Mouse (Mus musculus): Measurements from ENCODE around the gene Abcc1.

Abcc1 gene

DNA sequence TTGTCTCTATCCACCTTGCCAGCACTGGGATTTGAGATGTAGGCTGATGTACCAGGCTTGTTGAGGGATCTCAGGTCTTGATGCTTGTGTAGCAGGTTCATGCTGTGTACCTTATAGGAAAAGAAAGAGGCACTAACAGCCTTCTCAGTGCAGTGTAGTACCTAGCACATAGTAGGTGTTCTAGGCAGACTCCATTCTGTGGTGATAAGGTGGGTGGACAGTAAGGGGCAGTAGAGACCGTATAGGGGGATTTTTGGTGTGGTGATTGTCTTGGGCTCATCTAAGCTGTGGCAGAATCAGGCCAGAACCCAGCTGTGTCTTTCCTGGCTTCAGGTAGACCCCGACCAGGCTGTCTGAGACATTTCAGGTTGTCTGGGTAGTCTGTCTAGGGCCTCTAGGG, 15.0 kb downstream of the Abcc1 start:
- no peak for DNase-seq (ENCODE audit: low spot score in 2 of 2)

- DNase-seq (ENCODE audit: low spot score in 2 of 2) = peak in 1 of 2 experiments; percentile 15
These were observed 16.0 kb downstream of the Abcc1 start for GRCm38 (mm10) chr16:14377321-14377720.

- no peak for DNase-seq (ENCODE audit: low spot score in 2 of 2)
These were observed 17.3 kb downstream of the Abcc1 start for GRCm38 (mm10) chr16:14378654-14379053.

- DNase-seq (ENCODE audit: low spot score in 2 of 2) = no peak
These were observed 18.5 kb downstream of the Abcc1 start for GRCm38 (mm10) chr16:14379888-14380287.

GRCm38 (mm10) chr16:14381061-14381665, 19.8 kb downstream of the Abcc1 start:
- no peak for DNase-seq (ENCODE audit: low spot score in 2 of 2)

GRCm38 (mm10) chr16:14399303-14399702, 37.9 kb downstream of the Abcc1 start:
- no peak for DNase-seq (ENCODE audit: low spot score in 2 of 2)

GRCm38 (mm10) chr16:14403507-14403906, 42.1 kb downstream of the Abcc1 start:
- no peak for DNase-seq (ENCODE audit: low spot score in 2 of 2)

- no peak for DNase-seq (ENCODE audit: low spot score in 2 of 2)
These were observed 44.3 kb downstream of the Abcc1 start for GRCm38 (mm10) chr16:14405636-14406035.

- no peak for DNase-seq (ENCODE audit: low spot score in 2 of 2)
These were observed 47.8 kb downstream of the Abcc1 start for GRCm38 (mm10) chr16:14409124-14409523.

GRCm38 (mm10) chr16:14409776-14410175, 48.4 kb downstream of the Abcc1 start:
- DNase-seq (ENCODE audit: low spot score in 2 of 2) = no peak

DNA sequence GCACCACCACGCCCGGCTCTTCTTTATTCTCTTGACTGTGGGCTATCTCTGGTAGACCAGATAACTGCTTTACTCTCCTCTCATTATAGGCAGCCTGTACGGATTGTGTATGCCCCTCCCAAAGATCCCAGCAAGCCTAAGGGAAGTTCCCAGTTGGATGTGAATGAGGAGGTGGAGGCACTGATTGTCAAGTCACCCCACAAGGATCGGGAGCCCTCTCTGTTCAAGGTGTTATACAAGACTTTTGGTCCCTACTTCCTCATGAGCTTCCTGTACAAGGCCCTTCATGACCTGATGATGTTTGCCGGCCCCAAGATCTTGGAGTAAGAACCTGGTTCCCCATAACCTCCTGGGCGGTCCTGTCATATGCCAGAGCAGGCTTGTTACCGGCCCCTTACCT, 49.3 kb downstream of the Abcc1 start:
- DNase-seq (ENCODE audit: low spot score in 2 of 2) = no peak

- no peak for DNase-seq (ENCODE audit: low spot score in 2 of 2)
These were observed 49.8 kb downstream of the Abcc1 start for GRCm38 (mm10) chr16:14411156-14411555.

DNA sequence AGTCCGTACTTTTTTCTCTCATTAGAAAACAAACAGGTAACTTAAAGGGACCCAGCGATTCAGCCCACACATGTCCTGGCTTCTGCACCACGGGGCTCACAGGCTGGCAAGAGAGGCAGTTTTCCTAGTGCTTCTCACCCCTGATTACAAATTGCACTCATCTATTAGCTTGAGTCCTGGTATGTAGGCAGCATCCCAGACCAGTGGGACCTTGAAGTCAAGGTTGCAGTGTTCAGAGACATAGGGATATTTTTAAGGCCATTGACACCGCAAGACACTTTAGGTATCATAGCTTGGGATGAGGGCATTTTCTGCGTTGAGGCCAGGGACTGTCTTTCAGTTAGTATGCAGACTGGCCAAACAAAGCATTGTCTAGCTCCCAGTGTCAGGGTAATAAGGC, 51.2 kb downstream of the Abcc1 start:
- DNase-seq (ENCODE audit: low spot score in 2 of 2) = no peak

DNA sequence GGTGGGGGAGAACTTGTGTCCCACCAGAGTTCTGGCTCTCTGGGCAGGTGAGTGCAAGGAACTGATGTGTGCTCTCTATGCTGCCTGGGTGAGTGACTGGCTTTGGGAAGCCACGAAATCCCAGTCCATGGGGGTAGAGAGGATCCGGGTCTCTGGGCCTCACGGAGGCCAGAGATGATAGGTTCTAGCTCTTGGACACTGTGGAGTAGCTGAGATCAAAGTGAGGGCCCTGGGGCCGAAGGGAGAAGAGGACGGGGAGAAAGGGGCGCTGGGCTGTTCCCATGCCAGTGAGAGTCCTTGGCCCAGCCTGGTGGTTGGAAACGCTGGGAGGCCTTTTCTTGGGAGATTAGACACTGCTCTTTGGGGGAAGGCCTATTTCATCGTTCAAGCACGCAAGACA, 53.8 kb downstream of the Abcc1 start:
- no peak for DNase-seq (ENCODE audit: low spot score in 2 of 2)

GRCm38 (mm10) chr16:14416957-14417618, 55.7 kb downstream of the Abcc1 start:
- no peak for DNase-seq (ENCODE audit: low spot score in 2 of 2)

GRCm38 (mm10) chr16:14420496-14421132, 59.3 kb downstream of the Abcc1 start:
- no peak for DNase-seq (ENCODE audit: low spot score in 2 of 2)

GRCm38 (mm10) chr16:14422081-14422480, 60.7 kb downstream of the Abcc1 start:
- DNase-seq (ENCODE audit: low spot score in 2 of 2) = no peak

DNA sequence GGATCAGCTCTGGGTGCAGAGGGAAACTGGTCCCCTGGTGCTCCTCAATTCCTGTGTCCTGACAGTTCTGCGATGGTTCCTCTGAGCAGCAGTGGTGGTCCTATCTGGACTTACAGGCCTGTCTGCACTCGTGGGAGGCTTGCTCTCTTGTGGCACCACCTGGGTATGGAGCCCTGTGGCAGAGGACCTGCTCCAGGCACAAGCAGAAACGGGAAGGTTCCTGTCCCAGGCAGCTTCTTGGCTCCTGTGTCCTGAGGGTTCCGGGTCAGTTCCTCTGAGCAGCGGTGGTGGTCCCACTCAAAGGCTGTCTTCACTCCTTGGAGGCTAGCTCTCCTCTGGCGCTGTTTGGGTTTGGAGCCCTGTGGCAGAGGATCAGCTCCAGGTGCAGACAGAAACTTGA, 68.0 kb downstream of the Abcc1 start:
- no peak for DNase-seq (ENCODE audit: low spot score in 2 of 2)

GRCm38 (mm10) chr16:14432996-14433395, 71.6 kb downstream of the Abcc1 start:
- DNase-seq (ENCODE audit: low spot score in 2 of 2) = no peak

- DNase-seq (ENCODE audit: low spot score in 2 of 2) = no peak
These were observed 74.2 kb downstream of the Abcc1 start for GRCm38 (mm10) chr16:14435526-14435925.

- DNase-seq (ENCODE audit: low spot score in 2 of 2) = no peak
These were observed 76.2 kb downstream of the Abcc1 start for GRCm38 (mm10) chr16:14437446-14437982.

DNA sequence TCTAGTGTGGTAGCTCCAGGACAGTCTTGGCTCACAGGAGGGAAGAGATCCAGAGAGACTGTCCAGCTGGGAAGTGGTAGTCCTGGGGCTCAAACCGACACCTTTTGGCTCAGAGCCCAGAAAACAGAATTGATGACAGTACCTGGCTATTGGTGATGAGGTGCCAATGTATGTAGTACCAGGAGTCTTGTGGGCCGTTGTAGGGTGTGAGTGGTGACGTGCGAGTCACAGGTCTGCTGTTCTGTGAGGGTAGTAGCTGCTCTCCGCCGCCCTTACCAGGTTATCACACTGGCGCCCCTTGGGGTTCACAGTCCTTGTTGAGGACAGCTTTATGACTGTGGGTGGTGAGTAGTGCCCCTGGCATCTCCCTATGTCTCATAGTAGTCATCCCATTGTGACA, 77.2 kb downstream of the Abcc1 start:
- DNase-seq (ENCODE audit: low spot score in 2 of 2) = no peak

GRCm38 (mm10) chr16:14439081-14439480, 77.7 kb downstream of the Abcc1 start:
- DNase-seq (ENCODE audit: low spot score in 2 of 2) = no peak
